Mouse (Mus musculus): ENCODE results near the gene Shkbp1. TPM values are rescaled to one million over a fixed set of nuclear protein-coding genes. Genes with fewer than 3 reads are reported as not detected.

Gene Shkbp1
- polyA plus RNA-seq, 2 experiments, result 30.5 to 58.7 TPM

GRCm38 (mm10) chr7:27337175-27337853, 18.5 kb downstream of the Shkbp1 start, which contains the start of gene Ltbp4:
TSS of gene Ltbp4 (minus strand) at chr7:27337692.
- Histone ChIP-seq H3K9me3 (ENCODE audit: control insufficient read depth, low read length) (no peaks in the 10 kb centered on the region), H3K9ac (ENCODE audit: low read depth, low read length, severe bottlenecking) (peak within 1 kb of the TSS; percentile 51), H3K4me2 (replicated peaks; ENCODE audit: low read depth, low read length, severe bottlenecking) (peak within 1 kb of the TSS; percentile 69), H3K36me3 (ENCODE audit: control insufficient read depth, insufficient read depth, low read length) (peaks cover under 1% of the 10 kb centered on the region; the same call in 1 of the 2 replicates), H3K27ac (replicated peaks; ENCODE audit: low read depth, low read length) (no peak within 1 kb of the TSS), H3K27me3 (ENCODE audit: control insufficient read depth, insufficient read depth, low read length) (peaks cover 21% of the 10 kb centered on the region), H3K4me3 (replicated peaks; ENCODE audit: low read length) (peak within 1 kb of the TSS; percentile 43), H3K4me1 (ENCODE audit: control insufficient read depth, insufficient read depth, low read length) (peaks cover 24% of the 10 kb centered on the region)
- DNase-seq (ENCODE audit: low spot score), result peak; percentile 61
- peak; percentile 54 for ATAC-seq (ENCODE audit: low FRiP score, low read depth)
- WGBS, result 0% methylated on average over 28 of the region's 36 CpGs
- no peak for TF ChIP-seq POLR2A (IDR thresholded peaks at IDR 0.05; ENCODE audit: borderline replicate concordance, extremely low read depth, insufficient read depth, insufficient read length)

GRCm38 (mm10) chr7:27335928-27336823, 19.6 kb downstream of the Shkbp1 start:
- WGBS, result under 1% methylated on average over 40 of the region's 47 CpGs
- Histone ChIP-seq H3K9ac (ENCODE audit: low read depth, low read length, severe bottlenecking) (peak overlapping the region; percentile 51), H3K4me2 (replicated peaks; ENCODE audit: low read depth, low read length, severe bottlenecking) (peak overlapping the region; percentile 69), H3K4me3 (replicated peaks; ENCODE audit: low read length) (peak overlapping the region; percentile 43), H3K4me1 (ENCODE audit: control insufficient read depth, insufficient read depth, low read length) (peaks cover 34% of the 10 kb centered on the region), H3K36me3 (ENCODE audit: control insufficient read depth, insufficient read depth, low read length) (no peaks in the 10 kb centered on the region), H3K9me3 (ENCODE audit: control insufficient read depth, low read length) (no peaks in the 10 kb centered on the region), H3K27ac (replicated peaks; ENCODE audit: low read depth, low read length) (0 out of 2 replicates have a peak overlapping the region, but pooled peaks have one; percentile 39), H3K27me3 (ENCODE audit: control insufficient read depth, insufficient read depth, low read length) (peaks cover 32% of the 10 kb centered on the region)
- peak; percentile 86 for ATAC-seq (ENCODE audit: low FRiP score, low read depth)
- peak; percentile 74; the same call in 1 of the 2 replicates for TF ChIP-seq POLR2A (IDR thresholded peaks at IDR 0.05; ENCODE audit: borderline replicate concordance, extremely low read depth, insufficient read depth, insufficient read length)
- peak; percentile 97 for DNase-seq (ENCODE audit: low spot score)

GRCm38 (mm10) chr7:27335011-27335720, 20.7 kb downstream of the Shkbp1 start:
- Histone ChIP-seq H3K36me3 (ENCODE audit: control insufficient read depth, insufficient read depth, low read length) (no peaks in the 10 kb centered on the region), H3K27me3 (ENCODE audit: control insufficient read depth, insufficient read depth, low read length) (peaks cover 42% of the 10 kb centered on the region), H3K4me1 (ENCODE audit: control insufficient read depth, insufficient read depth, low read length) (peaks cover 37% of the 10 kb centered on the region), H3K27ac (replicated peaks; ENCODE audit: low read depth, low read length) (no peak overlapping the region), H3K4me2 (replicated peaks; ENCODE audit: low read depth, low read length, severe bottlenecking) (no peak overlapping the region), H3K9ac (ENCODE audit: low read depth, low read length, severe bottlenecking) (no peak overlapping the region), H3K4me3 (replicated peaks; ENCODE audit: low read length) (no peak overlapping the region), H3K9me3 (ENCODE audit: control insufficient read depth, low read length) (no peaks in the 10 kb centered on the region)
- ATAC-seq (ENCODE audit: low FRiP score, low read depth) (no peak), DNase-seq (ENCODE audit: low spot score) (no peak)
- 60% methylated on average over 15 of the region's 15 CpGs for WGBS
- TF ChIP-seq POLR2A (IDR thresholded peaks at IDR 0.05; ENCODE audit: borderline replicate concordance, extremely low read depth, insufficient read depth, insufficient read length), result no peak

GRCm38 (mm10) chr7:27334405-27334911, 21.4 kb downstream of the Shkbp1 start:
- Histone ChIP-seq H3K9me3 (ENCODE audit: control insufficient read depth, low read length) (no peaks in the 10 kb centered on the region), H3K4me3 (replicated peaks; ENCODE audit: low read length) (peak overlapping the region; percentile 50), H3K9ac (ENCODE audit: low read depth, low read length, severe bottlenecking) (no peak overlapping the region), H3K27me3 (ENCODE audit: control insufficient read depth, insufficient read depth, low read length) (peaks cover 49% of the 10 kb centered on the region), H3K4me1 (ENCODE audit: control insufficient read depth, insufficient read depth, low read length) (peaks cover 41% of the 10 kb centered on the region), H3K27ac (replicated peaks; ENCODE audit: low read depth, low read length) (no peak overlapping the region), H3K36me3 (ENCODE audit: control insufficient read depth, insufficient read depth, low read length) (no peaks in the 10 kb centered on the region), H3K4me2 (replicated peaks; ENCODE audit: low read depth, low read length, severe bottlenecking) (peak overlapping the region; percentile 94)
- ATAC-seq (ENCODE audit: low FRiP score, low read depth) (no peak), DNase-seq (ENCODE audit: low spot score) (no peak)
- no peak for TF ChIP-seq POLR2A (IDR thresholded peaks at IDR 0.05; ENCODE audit: borderline replicate concordance, extremely low read depth, insufficient read depth, insufficient read length)
- WGBS, result 6% methylated on average over 27 of the region's 32 CpGs
